Mouse (Mus musculus): ENCODE data around the gene Tmem63b.
"Not testable (repeated sequence)": the region's sequence is repeated elsewhere in the genome, so short reads cannot be mapped to it uniquely, and the experiment has no call there.

Gene Tmem63b

GRCm38 (mm10) chr17:45626577-45627134, 60.0 kb downstream of the Tmem63b start:
- DNase-seq (ENCODE audit: low spot score in 2 of 2), result peak in 1 of 2 experiments; percentile 75

DNA sequence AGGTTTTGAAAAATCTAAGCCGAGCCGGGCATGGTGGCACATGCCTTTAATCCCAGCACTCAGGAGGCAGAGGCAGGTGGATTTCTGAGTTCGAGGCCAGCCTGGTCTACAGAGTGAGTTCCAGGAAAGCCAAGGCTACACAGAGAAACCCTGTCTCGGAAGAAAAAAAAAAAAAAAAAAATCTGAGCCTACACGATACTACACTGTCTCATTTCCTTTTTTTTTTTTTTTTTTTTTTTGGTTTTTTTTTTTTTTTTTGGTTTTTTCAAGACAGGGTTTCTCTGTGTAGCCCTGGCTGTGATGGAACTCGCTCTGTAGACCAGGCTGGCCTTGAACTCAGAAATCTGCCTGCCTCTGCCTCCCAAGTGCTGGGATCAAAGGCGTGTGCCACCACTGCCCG, 63.3 kb downstream of the Tmem63b start:
- not testable (repeated sequence) for DNase-seq (ENCODE audit: low spot score in 2 of 2)

- DNase-seq (ENCODE audit: low spot score in 2 of 2), result no peak
Observed at GRCm38 (mm10) chr17:45619386-45620256, 67.1 kb downstream of the Tmem63b start.

DNA sequence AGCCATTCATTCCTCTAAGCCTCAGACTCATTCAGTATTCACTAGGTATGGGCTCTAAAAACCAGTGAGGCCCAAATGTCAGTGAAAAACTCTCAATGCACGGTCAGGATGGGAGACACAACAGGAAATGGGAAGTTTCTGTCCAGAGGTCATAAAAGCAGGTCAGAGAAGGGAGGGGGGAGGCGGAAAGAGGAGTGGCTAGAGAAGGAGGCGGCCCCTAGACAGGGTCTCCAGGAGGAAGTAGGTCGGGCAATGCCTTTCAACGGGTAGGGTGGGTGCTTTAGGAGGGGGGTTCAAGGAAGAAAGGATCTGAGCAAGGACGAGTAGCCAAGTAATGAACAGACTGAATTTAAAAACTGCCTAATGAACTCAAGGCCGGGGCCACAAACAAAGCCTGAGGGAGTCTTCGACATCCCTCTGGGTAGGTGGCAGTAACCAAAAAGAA, 67.7 kb downstream of the Tmem63b start:
- DNase-seq (ENCODE audit: low spot score in 2 of 2), result no peak

DNA sequence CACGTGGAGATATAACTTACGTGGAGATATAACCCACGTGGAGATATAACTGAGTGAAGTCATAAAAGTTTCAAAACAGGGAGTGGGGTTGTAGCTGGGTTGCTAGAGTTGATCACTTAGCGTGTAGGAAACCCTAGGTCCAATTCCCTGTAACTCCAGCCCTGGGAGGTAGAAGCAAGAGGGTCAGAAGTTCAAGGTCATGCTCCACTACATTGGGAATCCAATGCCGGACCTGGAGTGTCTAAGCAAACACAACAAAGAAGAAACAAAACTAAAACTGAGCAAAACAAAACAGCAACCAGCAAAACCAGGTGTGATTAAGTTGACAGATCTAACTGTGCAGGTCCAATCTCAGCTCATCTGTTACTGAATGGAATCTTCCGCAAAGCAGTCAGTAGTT, 69.0 kb downstream of the Tmem63b start:
- no peak for DNase-seq (ENCODE audit: low spot score in 2 of 2)

GRCm38 (mm10) chr17:45616679-45617078, 70.0 kb downstream of the Tmem63b start:
- no peak for DNase-seq (ENCODE audit: low spot score in 2 of 2)

DNA sequence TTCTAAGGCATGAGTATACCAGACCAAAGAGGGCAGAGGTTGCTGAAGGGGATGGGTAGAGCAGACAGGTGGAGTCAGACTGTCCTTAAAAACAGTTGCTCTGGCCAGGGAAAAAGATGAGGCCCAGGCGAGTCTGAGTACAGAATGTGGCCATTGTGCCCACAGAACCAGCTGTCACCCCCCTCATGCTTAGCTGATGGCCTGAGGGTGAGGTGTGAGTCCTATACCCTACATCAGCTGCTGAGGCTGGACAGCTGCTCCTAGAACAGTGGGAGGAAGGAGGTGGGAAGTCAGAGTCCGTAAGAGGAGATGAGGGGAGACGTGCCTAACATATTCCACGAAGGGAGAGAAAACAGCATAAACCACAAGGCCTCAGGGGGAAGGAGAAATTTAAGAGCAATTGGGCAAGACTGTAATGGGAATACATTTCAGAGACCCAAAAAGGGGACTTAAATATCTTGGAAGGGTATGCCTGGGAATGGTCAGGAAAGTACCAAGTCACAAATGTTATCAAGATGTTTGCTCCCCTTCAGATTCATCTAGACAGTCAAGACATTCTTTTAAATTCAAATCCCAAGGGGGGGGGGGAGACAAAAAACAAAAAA, 70.6 kb downstream of the Tmem63b start:
- no peak for DNase-seq (ENCODE audit: low spot score in 2 of 2)

- DNase-seq (ENCODE audit: low spot score in 2 of 2), result no peak
Observed at GRCm38 (mm10) chr17:45612921-45613320, 73.8 kb downstream of the Tmem63b start.

- no peak for DNase-seq (ENCODE audit: low spot score in 2 of 2)
Observed at GRCm38 (mm10) chr17:45612008-45612407, 74.7 kb downstream of the Tmem63b start.

All from cerebellum, postnatal 4 days (tissue).